Mouse (Mus musculus) testis, adult 2 months (tissue): ENCODE data around the gene Gm20538.

Source experiments
- CTCF ChIP-seq: fragments of 200-500 bp; IDR thresholded peaks from 2 replicates; pipeline ENCODE4 v1.5.1; 2012; ENCODE audit warnings: low read depth, mild to moderate bottlenecking, inconsistent platforms, low read length, moderate library complexity; ENCODE audit not compliant: control insufficient read depth, insufficient read depth, insufficient replicate concordance
- POLR2A ChIP-seq: fragments of 200-500 bp; IDR thresholded peaks from 2 replicates; pipeline ENCODE4 v1.6.1; 2012; ENCODE audit warnings: low read depth, mild to moderate bottlenecking, inconsistent platforms, low read length, moderate library complexity; ENCODE audit not compliant: control insufficient read depth

- TF ChIP-seq CTCF (no peak), POLR2A (no peak)
Observed at GRCm38 (mm10) chr19:44567763-44568162, 15.1 kb upstream of the Gm20538 start.
